Mouse (Mus musculus) thymus, adult 2 months (tissue): ENCODE data around the gene Tbx21. TPM values are rescaled to one million over a fixed set of nuclear protein-coding genes. Genes with fewer than 3 reads are reported as not detected.

Experiments used
- DNase-seq: peaks from one replicate; pipeline ENCODE4 v3.0.0; 2021
- H3K27ac ChIP-seq: fragments of 200-500 bp; 2 replicates; pipeline ENCODE4 v1.5.1; 2012; ENCODE audit warnings: low read length, control low read depth; ENCODE audit not compliant: control insufficient read depth, insufficient read depth
- H3K27me3 ChIP-seq: fragments of 200-500 bp; 2 replicates; pipeline ENCODE4 v1.6.1; 2012; ENCODE audit warnings: mild to moderate bottlenecking, low read length, moderate library complexity, mixed read lengths; ENCODE audit not compliant: control insufficient read depth, insufficient read depth
- H3K36me3 ChIP-seq: fragments of 200-500 bp; 2 replicates; pipeline ENCODE4 v1.6.1; 2012; ENCODE audit warnings: mild to moderate bottlenecking, low read length, moderate library complexity; ENCODE audit not compliant: control insufficient read depth, insufficient read depth
- H3K4me1 ChIP-seq: fragments of 200-500 bp; replicated peaks from 2 replicates; pipeline ENCODE4 v1.6.1; 2012; ENCODE audit warnings: low read length; ENCODE audit not compliant: control insufficient read depth, insufficient read depth
- H3K4me3 ChIP-seq: fragments of 200-500 bp; 2 replicates; pipeline ENCODE4 v1.5.1; 2012; ENCODE audit warnings: mild to moderate bottlenecking, low read length, control low read depth, moderate library complexity; ENCODE audit not compliant: control insufficient read depth, insufficient read depth
- CTCF ChIP-seq: fragments of 200-500 bp; IDR thresholded peaks from 2 replicates; pipeline ENCODE4 v1.5.1; 2012; ENCODE audit warnings: mild to moderate bottlenecking, control low read depth, low read length, moderate library complexity, borderline replicate concordance; ENCODE audit not compliant: control insufficient read depth, poor library complexity, insufficient read depth; ENCODE audit errors: extremely low read depth
- POLR2A ChIP-seq: fragments of 200-500 bp; IDR thresholded peaks from 2 replicates; pipeline ENCODE4 v1.6.1; 2012; ENCODE audit warnings: mild to moderate bottlenecking, low read length, control low read depth, moderate library complexity; ENCODE audit not compliant: control insufficient read depth, poor library complexity, insufficient read depth; ENCODE audit errors: extremely low read depth
- WGBS: fragments of 180-500 bp; shearing (Covaris S2); methylation state at CpG from one replicate; pipeline ENCODE4 v1.1.7; 2018; 5-methylcytosine and 5-hydroxymethylcytosine counted together
- polyA plus RNA-seq: library from polyadenylated mRNA; depleted of rRNA; stranded (reverse); fragments of >200 nt; gene quantifications from 2 replicates; pipeline ENCODE4 v1.2.3, GENCODE M21; 2012

Tbx21 gene
- polyA plus RNA-seq, 1 experiment: 4.0 TPM

DNA sequence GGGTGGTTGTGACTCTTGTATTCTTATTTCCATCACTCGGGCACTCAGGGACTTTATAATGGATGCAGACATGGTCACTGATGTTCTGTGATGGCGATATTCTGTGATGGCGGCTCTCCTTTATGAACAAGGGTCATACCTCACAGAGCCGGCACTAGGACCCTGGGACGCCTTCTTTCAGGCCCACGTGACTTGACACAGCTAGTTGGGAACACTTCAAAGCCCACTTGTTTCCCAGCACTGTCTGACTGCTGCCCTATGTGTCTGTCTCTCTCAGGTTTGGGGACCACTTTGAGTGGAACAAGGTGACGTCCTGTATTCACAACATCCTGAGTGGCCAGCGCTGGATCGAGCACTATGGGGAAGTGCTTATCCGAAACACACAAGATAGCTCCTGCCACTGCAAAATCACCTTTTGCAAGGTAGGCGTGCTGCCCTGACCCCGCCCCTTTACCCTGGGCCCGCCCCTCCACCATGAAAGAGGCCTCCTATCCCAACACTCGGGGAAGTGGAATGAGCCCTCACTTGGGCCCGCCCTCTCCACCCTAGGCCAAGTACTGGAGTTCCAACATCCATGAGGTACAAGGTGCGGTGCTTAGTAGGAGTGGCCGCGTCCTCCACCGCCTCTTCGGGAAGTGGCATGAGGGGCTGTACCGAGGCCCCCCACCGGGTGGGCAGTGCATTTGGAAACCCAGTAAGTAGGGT lies 48.3 kb downstream of the Tbx21 start:
- H3K27ac ChIP-seq: no peak overlapping the region
- no peak overlapping the region for H3K4me3 ChIP-seq
- WGBS: 92% methylated on average over 22 of the region's 22 CpGs
- H3K27me3 ChIP-seq: no peaks in the 10 kb centered on the region
- DNase-seq: no peak
- TF ChIP-seq CTCF (no peak), POLR2A (no peak)
- peaks cover 15% of the 10 kb centered on the region for H3K36me3 ChIP-seq
- no peaks in the 10 kb centered on the region for H3K4me1 ChIP-seq

DNA sequence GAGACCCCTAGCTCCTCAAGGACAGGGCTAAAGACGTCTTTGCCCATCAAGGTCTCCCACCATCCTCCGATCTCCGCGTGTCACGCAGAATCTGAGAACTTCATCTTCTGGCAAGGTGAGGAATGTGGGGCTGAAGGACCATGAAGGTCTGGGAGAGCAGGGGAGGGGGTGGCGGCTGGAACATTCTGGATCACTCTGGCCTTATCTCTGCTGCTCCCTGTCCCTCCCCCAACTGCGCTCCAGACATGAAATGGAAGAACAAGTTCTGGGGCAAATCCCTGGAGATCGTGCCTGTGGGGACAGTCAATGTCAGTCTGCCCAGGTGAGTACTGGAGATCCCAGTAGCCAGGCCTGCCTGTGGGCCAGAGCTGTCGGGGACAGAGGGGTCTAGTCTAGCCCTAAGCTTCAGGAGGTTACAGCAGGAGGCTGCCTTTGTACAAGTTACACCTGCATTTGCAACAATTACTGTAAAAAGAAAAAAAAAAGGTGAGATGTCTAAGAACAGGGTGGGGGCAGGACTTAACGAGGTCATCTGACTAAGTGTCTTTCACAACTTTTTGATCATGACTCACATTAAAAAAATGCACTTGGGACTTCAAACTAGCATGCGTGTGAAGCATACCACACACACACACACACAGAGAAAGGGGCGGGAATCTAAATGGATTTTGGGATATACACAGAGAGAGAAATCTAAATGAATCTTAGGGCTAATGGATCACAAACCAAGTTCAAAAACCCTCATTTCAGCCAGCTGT lies 49.4 kb downstream of the Tbx21 start:
- H3K27ac ChIP-seq: no peak overlapping the region
- WGBS: 96% methylated on average over 12 of the region's 12 CpGs
- no peaks in the 10 kb centered on the region for H3K27me3 ChIP-seq
- no peak for DNase-seq
- TF ChIP-seq CTCF (no peak), POLR2A (no peak)
- H3K4me3 ChIP-seq: no peak overlapping the region
- peaks cover 15% of the 10 kb centered on the region for H3K36me3 ChIP-seq
- no peaks in the 10 kb centered on the region for H3K4me1 ChIP-seq

DNA sequence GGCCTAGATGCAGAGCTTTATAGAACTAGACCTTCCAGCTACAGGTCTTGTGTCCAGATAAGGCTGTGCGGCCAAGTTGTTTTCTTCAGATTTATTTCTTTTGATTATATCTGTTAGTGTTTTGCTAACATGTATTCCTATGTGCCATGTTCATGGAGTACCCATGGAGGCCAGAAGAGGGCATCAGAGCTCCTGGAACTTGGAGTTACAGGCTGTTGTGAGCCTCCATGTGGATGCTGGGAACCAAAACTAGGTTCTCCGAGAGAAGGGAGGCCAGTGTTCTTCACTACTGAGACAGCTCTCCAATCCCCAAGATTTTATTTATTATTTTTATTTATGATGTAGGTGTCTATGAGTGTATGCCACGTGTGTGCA lies 51.2 kb downstream of the Tbx21 start:
- Histone ChIP-seq H3K27me3 (no peaks in the 10 kb centered on the region), H3K27ac (no peak overlapping the region), H3K4me3 (no peak overlapping the region), H3K36me3 (peaks cover 15% of the 10 kb centered on the region), H3K4me1 (no peaks in the 10 kb centered on the region)
- peak; percentile 25 for DNase-seq
- no peak for TF ChIP-seq POLR2A
- 95% methylated on average over 3 of the region's 3 CpGs for WGBS

DNA sequence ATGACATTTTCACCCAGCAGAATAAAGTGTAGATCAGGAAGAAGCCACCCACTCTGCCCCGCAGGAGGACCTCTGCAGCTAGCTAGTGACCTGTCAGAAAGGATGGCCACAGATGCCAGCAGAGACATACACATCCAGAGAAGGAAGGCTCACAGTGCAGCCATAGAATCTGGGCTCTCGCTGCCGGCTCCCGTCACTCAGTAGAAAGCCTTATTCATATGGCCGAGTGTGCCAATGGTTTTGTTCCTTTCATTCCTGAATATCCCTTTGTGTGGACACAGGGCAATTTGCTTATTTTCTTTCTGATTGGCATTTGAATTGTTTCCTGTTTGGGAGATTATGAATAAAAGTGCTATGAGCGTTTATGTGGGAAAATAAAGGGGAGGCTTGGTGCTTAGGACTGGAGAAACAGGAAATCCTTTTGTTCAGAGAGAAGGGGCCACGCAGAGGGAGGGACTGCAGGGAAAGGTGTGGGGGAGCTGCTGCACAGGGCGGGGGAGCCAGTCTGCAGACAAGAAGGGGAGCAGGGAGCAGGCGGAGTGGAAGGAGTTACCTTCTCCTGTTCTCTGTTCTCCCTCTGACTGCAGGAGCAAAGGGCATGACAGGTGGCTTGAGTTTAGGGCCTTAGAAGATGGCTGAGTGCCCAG lies 51.7 kb downstream of the Tbx21 start:
- Histone ChIP-seq H3K4me3 (no peak overlapping the region), H3K27me3 (no peaks in the 10 kb centered on the region), H3K36me3 (peaks cover 15% of the 10 kb centered on the region), H3K4me1 (no peaks in the 10 kb centered on the region), H3K27ac (no peak overlapping the region)
- no peak for DNase-seq
- WGBS: 81% methylated on average over 9 of the region's 9 CpGs
- TF ChIP-seq CTCF: no peak
- no peak for TF ChIP-seq POLR2A

DNA sequence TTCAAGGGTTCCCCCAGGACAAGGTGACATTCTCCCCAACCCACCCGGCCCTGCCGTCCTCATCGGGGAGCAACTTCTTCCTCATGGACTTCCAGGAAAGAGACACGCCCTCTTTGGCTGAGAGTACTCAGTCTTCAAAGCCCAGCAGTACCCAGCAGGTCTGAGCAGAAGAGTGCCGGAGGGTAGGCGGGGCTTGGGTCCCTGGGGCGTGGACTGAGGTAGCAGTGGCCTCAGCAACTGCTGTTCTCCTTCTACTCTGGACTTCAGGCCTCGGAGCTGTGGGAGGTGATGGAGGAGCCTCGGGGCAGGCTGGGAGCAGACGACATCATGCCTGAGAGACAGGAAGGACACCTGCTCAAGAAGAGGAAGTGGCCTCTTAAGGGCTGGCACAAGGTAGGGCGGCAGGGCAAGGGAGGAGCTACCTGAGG lies 62.9 kb downstream of the Tbx21 start:
- DNase-seq: peak; percentile 19
- Histone ChIP-seq H3K4me1 (peaks cover 24% of the 10 kb centered on the region), H3K27ac (no peak overlapping the region), H3K27me3 (no peaks in the 10 kb centered on the region), H3K4me3 (peak overlapping the region; percentile 17; the same call in 1 of the 2 replicates), H3K36me3 (peaks cover 34% of the 10 kb centered on the region)
- TF ChIP-seq CTCF: no peak
- TF ChIP-seq POLR2A: no peak
- WGBS: 22% methylated on average over 11 of the region's 11 CpGs

DNA sequence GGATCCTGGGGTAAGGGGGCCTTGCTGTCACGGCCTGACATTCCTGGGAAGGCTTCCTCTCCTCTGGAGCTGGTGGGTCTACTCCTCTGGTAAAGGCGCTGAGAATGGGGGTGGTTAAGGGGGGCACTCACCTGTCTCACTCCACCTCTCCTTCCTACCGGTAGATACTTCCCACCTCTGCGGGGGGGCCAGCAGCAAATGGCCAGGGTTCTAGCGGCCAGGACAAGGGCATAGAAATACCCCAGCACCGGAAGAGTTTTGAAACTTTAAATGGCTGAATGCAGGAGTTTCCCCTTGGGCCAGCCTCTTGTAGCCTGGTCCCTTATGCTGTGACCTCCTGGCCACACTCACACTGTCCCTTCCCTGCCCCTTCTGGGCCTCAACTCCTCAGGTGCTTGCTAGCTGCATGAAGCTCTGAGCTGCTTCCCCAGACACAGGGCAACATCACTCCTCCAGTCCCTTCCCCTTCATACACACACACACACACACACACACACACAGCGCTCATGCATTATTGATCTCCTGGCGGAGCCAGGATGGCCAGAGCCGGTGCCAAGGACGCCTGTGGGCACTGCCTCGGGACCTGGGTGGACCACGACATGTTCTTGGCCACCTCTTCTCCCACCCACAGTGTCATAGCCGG lies 64.1 kb downstream of the Tbx21 start:
- Histone ChIP-seq H3K27me3 (no peaks in the 10 kb centered on the region), H3K36me3 (peaks cover 26% of the 10 kb centered on the region), H3K4me3 (peak overlapping the region; percentile 67), H3K4me1 (peaks cover 24% of the 10 kb centered on the region), H3K27ac (0 out of 2 replicates have a peak overlapping the region, but pooled peaks have one; percentile 27)
- no peak for DNase-seq
- 14% methylated on average over 13 of the region's 13 CpGs for WGBS
- TF ChIP-seq POLR2A (no peak), CTCF (no peak)
